Mouse (Mus musculus) stomach, postnatal 0 days (tissue): ENCODE results near the gene Hspb11. TPM values are rescaled to one million over a fixed set of nuclear protein-coding genes. Genes with fewer than 3 reads are reported as not detected.
A peak's percentile ranks its signal among the peaks of the same experiment; 100 is the strongest.

Source experiments
- ATAC-seq: fragments of 200-750 bp; cut with Nextera tagmentation; 2 replicates; pipeline ENCODE4 v1.8.0; 2017; ENCODE audit not compliant: low FRiP score, low TSS enrichment
- DNase-seq: peaks from one replicate; pipeline ENCODE4 v3.0.0-alpha.2; 2016; ENCODE audit warnings: low spot score
- H3K27ac ChIP-seq: fragments of 300-500 bp; sonication (generic); replicated peaks from 2 replicates; pipeline ENCODE4 v1.5.1; 2014; ENCODE audit warnings: mild to moderate bottlenecking, control low read depth
- H3K27me3 ChIP-seq: fragments of 300-500 bp; sonication (generic); 2 replicates; pipeline ENCODE4 v1.6.1; 2014; ENCODE audit warnings: low read length; ENCODE audit not compliant: control insufficient read depth, insufficient read depth
- H3K36me3 ChIP-seq: fragments of 300-500 bp; sonication (generic); 2 replicates; pipeline ENCODE4 v1.6.1; 2014; ENCODE audit warnings: low read length, mixed read lengths; ENCODE audit not compliant: control insufficient read depth, insufficient read depth
- H3K4me1 ChIP-seq: fragments of 300-500 bp; sonication (generic); replicated peaks from 2 replicates; pipeline ENCODE4 v1.6.1; 2014; ENCODE audit warnings: antibody characterized with exemption; ENCODE audit not compliant: control insufficient read depth, insufficient read depth
- H3K4me2 ChIP-seq: fragments of 300-500 bp; sonication (generic); replicated peaks from 2 replicates; pipeline ENCODE4 v1.6.1; 2014; ENCODE audit warnings: low read depth, mild to moderate bottlenecking, control low read depth, moderate library complexity
- H3K4me3 ChIP-seq: fragments of 300-500 bp; sonication (generic); 2 replicates; pipeline ENCODE4 v1.5.1; 2014; ENCODE audit warnings: low read depth, low read length, control low read depth
- H3K9ac ChIP-seq: fragments of 300-500 bp; sonication (generic); 2 replicates; pipeline ENCODE4 v1.6.1; 2014; ENCODE audit warnings: mild to moderate bottlenecking, low read length, control low read depth, mixed read lengths
- H3K9me3 ChIP-seq: fragments of 300-500 bp; sonication (generic); 2 replicates; pipeline ENCODE4 v1.6.1; 2016; ENCODE audit warnings: low read length; ENCODE audit not compliant: control insufficient read depth
- CTCF ChIP-seq: IDR thresholded peaks from 2 replicates; pipeline ENCODE4 v1.5.1; 2016; ENCODE audit warnings: antibody characterized with exemption, low read depth, mild to moderate bottlenecking, moderate library complexity
- EP300 ChIP-seq: optimal IDR thresholded peaks from 2 replicates; pipeline ENCODE3; 2016; ENCODE audit warnings: antibody characterized with exemption
- WGBS: fragments of 180-500 bp; shearing (Covaris S2); extraction: QIAGEN DNeasy Blood & Tissue Kit; methylation state at CpG from one replicate; pipeline ENCODE4 v1.1.7; 2014; 5-methylcytosine and 5-hydroxymethylcytosine counted together
- polyA plus RNA-seq: library from polyadenylated mRNA; unstranded; fragments of >200 nt; fragmentation: Nextera tagmentation; extraction: Ambion mirVana; gene quantifications from 2 replicates; pipeline ENCODE4 v1.2.1, GENCODE M21; 2015

Gene Hspb11
- polyA plus RNA-seq, 1 experiment from 2014 or later: 32.7 TPM

- WGBS: 95% methylated on average over 8 of the region's 8 CpGs
- DNase-seq: no peak
- no peaks in the 10 kb centered on the region for H3K4me1 ChIP-seq
- no peaks in the 10 kb centered on the region for H3K27me3 ChIP-seq
- no peak overlapping the region for H3K9ac ChIP-seq
- no peak overlapping the region for H3K27ac ChIP-seq
- H3K9me3 ChIP-seq: no peaks in the 10 kb centered on the region
- no peak overlapping the region for H3K4me2 ChIP-seq
- H3K36me3 ChIP-seq: no peaks in the 10 kb centered on the region
- no peak overlapping the region for H3K4me3 ChIP-seq
- TF ChIP-seq EP300 (no peak), CTCF (no peak)
- no peak for ATAC-seq
Observed at GRCm38 (mm10) chr4:107286386-107286785, 33.0 kb downstream of the Hspb11 start.

- Histone ChIP-seq H3K4me2 (no peak overlapping the region), H3K4me3 (no peak overlapping the region), H3K36me3 (no peaks in the 10 kb centered on the region), H3K27ac (no peak overlapping the region), H3K9me3 (no peaks in the 10 kb centered on the region), H3K9ac (no peak overlapping the region), H3K27me3 (no peaks in the 10 kb centered on the region), H3K4me1 (no peaks in the 10 kb centered on the region)
- TF ChIP-seq EP300 (no peak), CTCF (no peak)
- 47% methylated on average over 2 of the region's 2 CpGs for WGBS
- no peak for DNase-seq
- peak; percentile 63; the same call in 1 of the 2 replicates for ATAC-seq
Observed at GRCm38 (mm10) chr4:107287517-107287916, 34.1 kb downstream of the Hspb11 start.

DNA sequence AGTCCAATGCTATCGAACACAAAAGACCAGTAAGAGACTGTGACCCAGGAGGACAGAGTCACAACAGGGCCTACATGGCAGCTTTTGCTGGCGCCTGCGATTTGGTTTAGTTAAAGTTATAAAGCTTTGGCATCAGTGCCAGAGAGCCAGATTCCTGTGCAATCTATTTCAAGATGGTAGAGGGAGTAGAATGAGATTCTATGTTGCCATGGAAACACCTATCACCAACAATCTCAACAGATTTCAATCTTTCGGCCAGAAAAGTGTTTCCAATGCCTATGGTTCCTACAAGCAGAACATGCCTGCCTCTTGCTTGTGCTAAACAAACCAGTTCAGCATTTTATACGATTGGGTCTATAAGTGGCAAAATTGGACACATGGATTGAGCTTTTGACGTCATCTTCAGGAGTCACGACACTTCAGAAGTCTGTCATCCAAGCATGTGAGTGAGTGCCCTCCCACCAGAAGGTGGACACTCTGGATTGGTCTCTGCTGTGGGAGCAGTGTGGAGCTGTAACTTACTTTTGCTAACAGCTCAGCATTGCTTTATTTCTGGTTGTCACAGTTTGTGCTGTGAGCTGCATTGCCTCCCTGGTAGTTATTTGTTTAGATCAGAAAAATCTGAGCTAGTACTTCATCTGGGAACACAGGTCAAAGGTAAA, 38.3 kb downstream of the Hspb11 start:
- Histone ChIP-seq H3K27me3 (no peaks in the 10 kb centered on the region), H3K4me1 (no peaks in the 10 kb centered on the region), H3K4me3 (no peak overlapping the region), H3K27ac (no peak overlapping the region), H3K9me3 (no peaks in the 10 kb centered on the region), H3K36me3 (no peaks in the 10 kb centered on the region), H3K9ac (no peak overlapping the region), H3K4me2 (no peak overlapping the region)
- ATAC-seq (no peak), DNase-seq (no peak)
- TF ChIP-seq CTCF (no peak), EP300 (no peak)
- 81% methylated on average over 7 of the region's 7 CpGs for WGBS

DNA sequence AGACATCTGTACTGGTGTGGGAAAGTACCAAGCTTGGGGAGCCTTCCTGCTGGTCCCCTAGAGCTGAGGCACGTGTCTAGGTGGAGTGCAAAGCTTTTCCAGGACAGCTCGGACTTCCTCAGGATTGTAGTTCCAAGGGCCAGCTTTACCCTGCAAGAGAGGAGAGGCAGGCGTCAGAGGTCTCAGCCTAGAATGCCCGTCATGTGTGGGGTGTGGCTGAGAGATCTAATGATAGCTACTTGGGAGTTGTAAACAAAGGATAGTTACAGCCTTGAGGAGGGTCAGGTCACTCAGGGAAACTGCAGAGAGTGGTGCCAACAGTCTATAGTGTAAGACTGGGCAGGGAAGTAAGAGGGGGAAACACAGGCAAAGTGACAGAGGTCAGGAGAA, 38.9 kb downstream of the Hspb11 start:
- Histone ChIP-seq H3K4me3 (no peak overlapping the region), H3K27ac (no peak overlapping the region), H3K4me1 (no peaks in the 10 kb centered on the region), H3K27me3 (no peaks in the 10 kb centered on the region), H3K9me3 (no peaks in the 10 kb centered on the region), H3K9ac (no peak overlapping the region), H3K4me2 (no peak overlapping the region), H3K36me3 (no peaks in the 10 kb centered on the region)
- DNase-seq (peak; percentile 41), ATAC-seq (peak; percentile 74)
- WGBS: 14% methylated on average over 4 of the region's 4 CpGs
- no peak for TF ChIP-seq CTCF
- TF ChIP-seq EP300: no peak

DNA sequence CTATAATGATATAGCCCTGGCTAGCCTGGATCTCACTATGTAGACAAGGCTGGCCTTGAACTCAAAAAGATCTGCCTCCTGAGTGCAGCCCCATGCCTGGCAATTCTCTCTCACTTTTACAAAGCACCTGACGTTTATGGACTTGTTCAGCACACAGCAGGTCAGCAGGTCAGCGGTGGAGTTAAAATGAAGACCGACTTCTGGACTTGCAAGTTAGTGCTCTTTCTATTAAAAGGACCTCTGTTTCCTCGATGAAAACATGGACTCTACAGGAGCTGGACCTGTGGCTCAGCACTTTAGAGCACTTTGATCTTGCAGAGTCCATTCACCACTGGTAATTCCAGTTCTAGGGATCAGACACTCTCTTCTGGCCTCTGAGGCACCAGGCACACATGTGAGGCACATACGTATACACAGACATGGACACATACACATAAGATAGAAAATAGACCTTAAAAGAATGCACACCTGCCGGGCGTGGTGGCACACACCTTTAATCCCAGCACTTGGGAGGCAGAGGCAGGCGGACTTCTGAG, 44.7 kb downstream of the Hspb11 start:
- WGBS: 72% methylated on average over 8 of the region's 8 CpGs
- H3K4me2 ChIP-seq: no peak overlapping the region
- no peak overlapping the region for H3K27ac ChIP-seq
- no peak overlapping the region for H3K4me3 ChIP-seq
- no peaks in the 10 kb centered on the region for H3K36me3 ChIP-seq
- H3K9ac ChIP-seq: no peak overlapping the region
- no peaks in the 10 kb centered on the region for H3K4me1 ChIP-seq
- DNase-seq (no peak), ATAC-seq (no peak)
- H3K9me3 ChIP-seq: no peaks in the 10 kb centered on the region
- TF ChIP-seq CTCF: no peak
- TF ChIP-seq EP300: no peak
- H3K27me3 ChIP-seq: no peaks in the 10 kb centered on the region

- no peak overlapping the region for H3K4me2 ChIP-seq
- 0 out of 2 replicates have a peak overlapping the region, but pooled peaks have one; percentile 18 for H3K27ac ChIP-seq
- H3K4me1 ChIP-seq: no peaks in the 10 kb centered on the region
- no peak overlapping the region for H3K4me3 ChIP-seq
- no peaks in the 10 kb centered on the region for H3K27me3 ChIP-seq
- TF ChIP-seq EP300 (no peak), CTCF (no peak)
- no peak overlapping the region for H3K9ac ChIP-seq
- WGBS: 66% methylated on average over 7 of the region's 7 CpGs
- H3K36me3 ChIP-seq: no peaks in the 10 kb centered on the region
- ATAC-seq (0 out of 2 replicates have a peak, but pooled peaks have one; percentile 13), DNase-seq (peak; percentile 46)
- no peaks in the 10 kb centered on the region for H3K9me3 ChIP-seq
Observed at GRCm38 (mm10) chr4:107299779-107300340, 46.5 kb downstream of the Hspb11 start.
